Mouse (Mus musculus) skeletal muscle tissue, adult 2 months (tissue): ENCODE results near the gene Cpeb3.
"Not testable (repeated sequence)": the region's sequence is repeated elsewhere in the genome, so short reads cannot be mapped to it uniquely, and the experiment has no call there.

Experiments used
- DNase-seq: peaks from one replicate; pipeline ENCODE4 v3.0.0-alpha.2; 2012; ENCODE audit warnings: low read depth, low spot score

Gene Cpeb3

GRCm38 (mm10) chr19:37208176-37208755 lies at the start of gene Cpeb3:
Gene Cpeb3, minus strand, starts transcription at chr19:37208601.
- no peak for DNase-seq

- DNase-seq, result no peak
Measured at GRCm38 (mm10) chr19:37255321-37255720, 46.9 kb upstream of the Cpeb3 start.

- DNase-seq, result no peak
Measured at GRCm38 (mm10) chr19:37252104-37252503, 43.7 kb upstream of the Cpeb3 start.

- DNase-seq, result no peak
Measured at GRCm38 (mm10) chr19:37248199-37248598, 39.8 kb upstream of the Cpeb3 start.

- no peak for DNase-seq
Measured at GRCm38 (mm10) chr19:37246859-37247258, 38.5 kb upstream of the Cpeb3 start.

- DNase-seq, result no peak
Measured at GRCm38 (mm10) chr19:37242707-37243106, 34.3 kb upstream of the Cpeb3 start.

GRCm38 (mm10) chr19:37241201-37241600 lies 32.8 kb upstream of the Cpeb3 start:
- no peak for DNase-seq

GRCm38 (mm10) chr19:37239096-37239495 lies 30.7 kb upstream of the Cpeb3 start:
- DNase-seq, result no peak

GRCm38 (mm10) chr19:37238651-37239050 lies 30.2 kb upstream of the Cpeb3 start:
- no peak for DNase-seq

GRCm38 (mm10) chr19:37237712-37238437 lies 29.5 kb upstream of the Cpeb3 start:
- DNase-seq, result no peak

GRCm38 (mm10) chr19:37237306-37237705 lies 28.9 kb upstream of the Cpeb3 start:
- DNase-seq, result no peak

- no peak for DNase-seq
Measured at GRCm38 (mm10) chr19:37235818-37236217, 27.4 kb upstream of the Cpeb3 start.

GRCm38 (mm10) chr19:37233561-37234539 lies 25.4 kb upstream of the Cpeb3 start:
- DNase-seq, result no peak

- DNase-seq, result not testable (repeated sequence)
Measured at GRCm38 (mm10) chr19:37232598-37232997, 24.2 kb upstream of the Cpeb3 start.

- no peak for DNase-seq
Measured at GRCm38 (mm10) chr19:37225197-37225862, 16.9 kb upstream of the Cpeb3 start.

GRCm38 (mm10) chr19:37214711-37215110 lies 6.3 kb upstream of the Cpeb3 start:
- no peak for DNase-seq

GRCm38 (mm10) chr19:37211416-37211815 lies 3.0 kb upstream of the Cpeb3 start:
- peak; percentile 71 for DNase-seq

- DNase-seq, result no peak
Measured at GRCm38 (mm10) chr19:37210457-37210856, 2.1 kb upstream of the Cpeb3 start.

- no peak for DNase-seq
Measured at GRCm38 (mm10) chr19:37209467-37210128, 1.2 kb upstream of the Cpeb3 start.

- DNase-seq, result no peak
Measured at GRCm38 (mm10) chr19:37208986-37209385, 585 bp upstream of the Cpeb3 start.
